Mouse (Mus musculus): ENCODE data around the gene Atp6v1b1.
"Not testable (repeated sequence)": the region's sequence is repeated elsewhere in the genome, so short reads cannot be mapped to it uniquely, and the experiment has no call there.

Gene Atp6v1b1

DNA sequence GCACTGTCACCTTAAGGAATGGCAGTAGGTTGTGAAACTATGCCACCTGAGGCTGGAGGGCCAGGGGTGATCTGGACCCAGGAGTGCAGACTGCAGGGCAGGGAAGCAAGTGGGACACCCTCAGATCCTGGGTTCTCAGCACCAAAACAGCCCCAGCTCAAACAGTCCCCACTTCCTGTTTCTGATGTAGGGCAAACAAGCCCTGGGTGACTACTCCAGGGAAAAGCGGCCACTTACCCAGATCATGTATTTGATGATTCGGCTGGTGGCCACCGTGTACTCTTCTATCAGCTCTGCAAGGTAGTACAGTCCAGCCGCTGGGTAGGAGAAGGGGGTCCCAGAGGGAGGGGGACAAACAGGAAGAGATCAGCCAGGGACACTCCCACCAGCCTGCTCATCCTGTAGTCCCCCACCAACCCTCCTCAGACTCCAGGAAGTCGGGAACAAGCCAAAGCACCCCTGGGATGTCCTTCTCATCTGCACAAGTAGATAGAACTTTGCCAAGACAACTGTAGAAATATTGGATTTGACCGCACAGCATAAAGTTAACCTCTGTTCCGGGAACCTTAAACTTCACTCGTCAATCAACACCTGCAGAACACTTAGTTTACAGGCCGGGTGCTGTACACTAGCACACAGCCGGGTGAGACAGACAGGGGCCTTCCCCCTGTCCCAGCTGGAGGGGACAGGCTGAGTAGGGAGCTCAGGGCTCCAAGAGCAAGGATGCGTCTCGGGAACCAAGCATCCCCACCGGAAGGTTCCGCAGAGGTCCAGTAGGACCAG lies 32.2 kb downstream of the Atp6v1b1 start:
- in situ Hi-C loops (cut with MboI, MseI), result no loop called here

DNA sequence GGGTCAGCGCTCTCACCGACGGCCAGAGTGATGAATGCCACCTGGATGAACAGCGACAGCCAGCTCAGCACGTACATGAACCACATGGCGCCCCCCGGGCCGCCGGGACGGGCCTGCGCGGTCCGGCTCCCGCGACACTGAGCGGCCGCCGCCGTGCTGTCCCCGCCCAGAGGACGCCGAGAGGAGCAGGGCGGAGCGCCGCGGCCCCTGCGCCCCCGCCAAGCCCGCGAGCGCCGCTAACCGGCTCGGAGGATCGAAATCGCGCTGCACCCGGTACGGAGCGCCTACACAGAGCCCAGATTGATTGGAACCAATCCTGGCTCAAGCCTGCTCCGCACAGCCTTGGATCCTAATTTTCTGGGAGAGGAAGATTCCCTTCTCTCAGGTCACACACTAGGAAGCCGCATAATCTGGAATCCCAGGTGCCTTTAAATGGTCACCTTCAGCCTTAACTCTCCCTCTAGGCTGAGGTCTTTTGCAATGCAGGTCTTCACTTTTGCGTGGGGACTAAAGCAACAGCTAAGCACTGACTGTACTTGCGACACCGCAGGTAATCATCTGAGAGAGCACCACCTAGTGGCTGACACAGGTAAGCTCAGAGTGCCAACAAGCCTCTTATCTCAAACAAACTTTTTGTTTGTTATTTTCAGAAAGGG lies 33.0 kb downstream of the Atp6v1b1 start, which contains the start of gene Tex261:
Tex261 (minus strand) TSS at position 176 of the 656 bp plus-strand sequence.
- in situ Hi-C loops (cut with MboI, MseI), result no loop called here

DNA sequence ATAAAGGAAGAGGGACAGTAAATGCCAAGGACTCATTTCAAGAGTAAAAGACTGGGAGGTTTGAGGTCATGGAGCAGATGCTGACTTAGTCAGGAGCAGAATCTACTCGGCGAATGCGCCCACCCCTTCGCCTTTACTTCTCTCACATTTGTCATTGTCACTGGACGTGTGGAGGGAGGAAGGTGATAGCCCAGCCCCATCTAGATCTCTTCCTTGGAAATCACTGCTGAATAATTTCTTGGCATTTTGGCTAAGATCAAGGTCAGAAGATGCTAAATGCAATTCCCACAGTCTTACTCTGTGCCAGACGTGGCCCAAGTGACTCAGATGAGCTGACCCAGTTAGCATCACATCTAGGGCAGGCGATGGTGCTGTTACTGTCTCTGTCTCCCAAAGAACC lies 35.5 kb downstream of the Atp6v1b1 start:
- in situ Hi-C loops (cut with MboI, MseI), result no loop called here

DNA sequence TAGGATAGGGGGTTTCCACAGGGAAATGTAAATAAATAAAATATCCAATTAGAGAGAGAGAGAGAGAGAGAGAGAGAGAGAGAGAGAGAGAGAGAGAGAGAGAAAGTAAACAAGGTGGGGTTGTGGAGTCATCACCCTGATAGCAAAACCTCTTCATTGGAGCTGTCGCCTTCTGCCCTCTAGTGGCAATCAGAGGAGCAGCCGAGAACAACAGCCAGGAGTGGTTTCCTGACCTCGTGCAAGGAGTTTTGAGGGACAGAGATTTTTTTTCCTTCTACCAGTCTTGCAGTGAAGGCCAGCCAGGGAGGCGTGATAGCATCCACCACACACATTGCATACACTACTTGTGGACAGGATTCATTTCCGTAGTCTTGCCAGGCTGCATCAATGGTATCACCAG lies 36.2 kb downstream of the Atp6v1b1 start:
- in situ Hi-C loops (cut with MboI, MseI), result no loop called here

DNA sequence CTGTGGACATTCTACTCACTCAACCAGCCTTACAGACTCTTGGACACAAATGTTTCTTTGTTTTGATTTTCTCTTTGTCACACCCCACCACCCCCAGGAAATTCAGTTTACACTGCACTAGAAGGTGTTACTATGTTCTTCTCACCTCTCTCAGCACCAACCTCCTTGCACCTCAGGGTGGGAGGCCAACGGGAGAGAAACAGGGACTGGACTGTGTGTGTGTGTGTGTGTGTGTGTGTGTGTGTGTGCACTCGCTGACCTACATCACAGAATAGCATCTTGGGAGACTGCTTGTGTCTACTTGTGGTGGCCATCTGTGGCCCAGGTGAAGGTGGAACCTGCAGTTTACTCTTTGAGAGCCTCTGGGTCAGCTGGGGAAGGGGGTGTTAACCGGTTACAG lies 43.6 kb downstream of the Atp6v1b1 start:
- in situ Hi-C loops (cut with MboI, MseI), result no loop called here

DNA sequence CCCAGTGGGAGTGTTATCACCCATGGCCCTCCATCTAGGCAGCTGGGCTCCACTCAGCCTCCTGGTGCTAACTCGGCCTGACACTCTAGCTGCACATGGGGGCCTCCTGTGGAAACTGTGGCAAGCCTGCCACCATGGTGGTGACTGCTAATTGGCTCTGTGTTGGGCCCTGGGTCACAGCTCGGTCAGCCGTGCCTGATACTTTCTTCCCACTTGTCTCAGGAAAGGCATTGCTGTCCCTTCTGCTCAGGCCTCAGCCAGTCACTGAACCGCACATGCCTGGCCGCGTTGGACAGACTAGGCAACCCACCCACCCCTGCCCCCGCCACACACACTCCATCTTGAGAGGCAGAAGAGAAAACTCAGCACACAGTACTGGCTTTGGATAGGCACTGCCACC lies 45.8 kb downstream of the Atp6v1b1 start:
- in situ Hi-C loops (cut with MboI, MseI), result no loop called here

DNA sequence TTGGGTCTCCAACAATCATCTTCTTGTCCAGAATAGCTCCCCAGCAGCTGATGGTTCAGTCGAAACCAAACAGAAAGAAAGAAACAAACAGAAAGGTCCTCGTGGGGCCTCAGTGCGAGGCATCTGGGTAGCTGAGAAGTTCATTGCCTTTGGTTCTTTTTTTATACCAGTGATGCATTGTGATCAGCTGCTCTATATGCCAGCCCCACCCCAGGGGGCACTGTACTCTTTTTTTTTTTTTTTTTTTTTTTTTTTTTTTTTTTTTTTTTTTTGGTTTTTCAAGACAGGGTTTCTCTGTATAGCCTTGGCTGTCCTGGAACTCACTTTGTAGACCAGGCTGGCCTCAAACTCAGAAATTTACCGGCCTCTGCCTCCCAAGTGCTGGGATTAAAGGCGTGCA lies 47.7 kb downstream of the Atp6v1b1 start:
- in situ Hi-C loops (cut with MboI, MseI), result not testable (repeated sequence)

DNA sequence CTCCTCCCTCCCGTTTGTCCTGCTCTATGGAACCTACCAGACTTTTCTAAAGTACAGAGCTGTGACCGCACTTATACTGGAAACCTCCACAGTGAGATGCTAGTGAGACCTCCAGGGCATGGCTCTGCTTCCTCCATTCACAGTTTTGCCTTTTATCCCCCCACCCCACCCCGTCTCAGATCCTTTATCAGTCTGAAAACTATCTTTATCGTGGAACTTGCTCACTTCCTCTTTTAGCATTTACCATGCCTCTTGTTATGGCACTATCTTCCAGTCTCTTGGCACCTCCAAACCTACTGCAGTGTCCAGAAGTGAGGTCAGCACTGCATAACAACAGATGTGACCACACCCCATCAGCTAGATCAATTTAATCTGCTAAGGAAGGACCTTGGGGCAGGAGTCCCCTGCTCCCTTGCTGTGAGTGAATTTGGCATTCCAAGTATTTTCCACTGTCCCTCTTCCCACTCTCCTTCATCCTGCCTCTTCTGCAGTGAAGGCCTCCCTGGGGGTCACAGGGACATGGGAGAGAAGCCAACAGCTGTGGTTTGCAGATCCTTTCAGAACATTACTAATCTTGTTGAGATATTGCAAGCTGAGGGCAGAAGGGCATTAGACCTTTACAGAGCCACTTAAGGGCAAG lies 48.6 kb downstream of the Atp6v1b1 start:
- in situ Hi-C loops (cut with MboI, MseI), result no loop called here

DNA sequence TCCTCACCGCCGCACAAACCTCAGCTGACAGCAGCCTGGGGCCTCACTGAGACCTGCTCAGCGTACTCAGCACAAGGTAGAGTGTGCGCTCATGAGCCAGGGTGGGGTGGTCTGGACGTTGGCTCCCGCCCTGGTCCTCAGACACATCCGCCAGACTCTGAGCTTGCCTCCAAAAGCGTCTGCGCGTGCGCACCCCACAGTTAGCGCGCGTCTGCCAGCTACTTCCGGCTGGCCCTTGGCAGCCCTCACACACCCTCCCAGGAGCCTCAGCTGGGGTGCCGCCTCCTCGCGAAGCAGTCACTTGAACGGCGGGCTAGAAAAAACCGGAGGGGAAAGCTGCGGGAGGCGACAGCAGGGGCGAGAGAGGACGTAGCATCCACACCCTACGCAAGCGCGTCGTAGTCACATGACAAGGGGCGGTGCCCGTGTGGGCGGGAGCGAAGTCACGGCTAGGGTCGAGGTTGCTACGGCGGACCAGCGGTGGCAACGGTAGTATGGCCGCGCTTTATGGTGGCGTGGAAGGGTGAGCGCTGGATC lies 52.0 kb downstream of the Atp6v1b1 start, which contains the start of gene Nagk:
Nagk (plus strand) TSS at position 223 of the 537 bp plus-strand sequence.
- in situ Hi-C loops (cut with MboI, MseI), result no loop called here

DNA sequence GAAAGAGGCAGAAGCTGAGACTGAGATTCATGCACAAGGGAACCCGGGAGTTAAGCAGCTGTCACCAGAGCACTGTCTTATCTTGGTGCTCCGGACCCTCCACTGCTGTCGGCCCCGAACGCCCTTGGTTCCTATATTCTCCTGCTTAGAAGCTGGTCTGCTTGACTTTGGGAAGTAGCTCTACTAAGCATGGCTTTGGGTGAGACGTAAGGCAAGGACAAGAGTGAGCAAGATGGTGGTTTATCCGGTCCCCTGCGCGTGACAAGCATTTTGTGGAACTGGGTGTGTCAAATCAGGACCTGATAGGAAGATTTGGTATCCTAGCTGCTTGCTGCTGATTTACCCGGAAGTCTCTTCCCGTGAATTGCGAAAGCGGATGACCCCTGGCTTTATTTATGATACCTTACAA lies 52.7 kb downstream of the Atp6v1b1 start:
- in situ Hi-C loops (cut with MboI, MseI), result no loop called here

DNA sequence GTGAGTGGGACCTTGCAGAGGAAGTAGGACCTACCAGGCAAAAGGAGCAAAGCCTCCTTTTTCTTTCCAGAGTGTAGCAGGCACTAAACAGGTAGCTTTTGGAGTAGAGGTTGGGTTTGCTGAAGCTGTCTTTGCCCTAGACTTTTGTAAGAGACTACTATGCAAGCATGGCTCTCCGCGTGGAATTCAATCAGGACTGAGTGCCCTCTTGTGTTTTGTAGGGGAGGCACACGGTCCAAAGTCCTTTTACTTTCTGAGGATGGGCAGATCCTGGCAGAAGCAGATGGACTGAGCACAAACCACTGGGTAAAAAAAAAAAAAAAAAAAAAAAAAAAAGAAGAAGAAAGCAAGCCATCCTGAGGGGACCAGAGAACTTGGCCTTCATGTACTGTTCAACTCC lies 53.9 kb downstream of the Atp6v1b1 start:
- in situ Hi-C loops (cut with MboI, MseI), result no loop called here

DNA sequence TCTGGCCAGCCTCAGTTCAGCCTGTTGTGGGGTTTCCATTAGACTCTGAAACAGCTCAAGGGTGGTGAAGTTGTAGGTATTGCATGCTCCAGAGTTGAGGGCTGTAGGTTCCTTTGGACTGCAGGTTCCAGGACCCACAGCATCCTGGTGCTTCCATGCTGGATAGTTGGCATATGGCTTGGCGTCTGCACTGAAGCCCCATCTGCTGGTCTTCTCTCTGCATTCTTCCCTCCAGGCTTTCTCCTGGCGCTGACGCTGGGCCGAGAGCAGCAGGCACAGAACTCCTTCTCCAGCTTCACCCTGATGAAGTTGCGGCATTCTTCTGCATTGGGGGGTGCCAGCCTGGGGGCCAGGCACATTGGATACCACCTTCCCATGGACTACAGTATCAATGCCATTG lies 59.2 kb downstream of the Atp6v1b1 start:
- in situ Hi-C loops (cut with MboI, MseI), result no loop called here

DNA sequence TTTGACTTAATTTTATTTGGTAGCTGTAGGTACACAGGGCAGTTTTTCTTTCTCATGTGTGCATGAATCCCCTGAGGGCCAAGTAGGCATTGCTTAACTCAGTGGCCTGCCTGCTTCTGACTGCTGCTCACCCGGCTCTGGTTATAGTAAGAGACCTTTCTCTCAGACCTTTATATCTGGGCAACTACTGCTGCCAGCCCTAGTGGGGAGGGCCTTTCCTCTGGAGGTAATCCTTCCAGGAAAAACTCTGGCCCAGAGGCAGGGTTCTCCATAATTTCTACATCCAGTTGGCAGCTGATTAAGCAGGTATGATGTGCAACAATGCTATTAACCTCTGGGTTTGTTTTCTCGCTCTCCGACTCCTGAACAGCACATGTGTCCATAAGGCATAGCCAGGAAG lies 60.1 kb downstream of the Atp6v1b1 start:
- in situ Hi-C loops (cut with MboI, MseI), result no loop called here

Data from T-helper 17 cell (primary cell).